12 mouse cellular contexts compared by ENCODE assay signal in genomic region chr6:38730169-38731146, GRCm38 (mm10).
DNase-seq lines count a peak whose midpoint lies in the region; ATAC-seq and TF ChIP-seq lines count a peak whose summit lies in the region.
"Had no signal": no experiment of that assay in that cellular context is flagged by ENCODE, and none has a peak within 500 bp of the region (broad histone marks: within the 10 kb centered on the region; RNA-seq: fewer than 3 reads in every experiment).

No protein-coding gene starts in this region.

- no peak overlapping the region for H3K4me3 ChIP-seq in heart, embryonic 10.5 days
- no peak overlapping the region for H3K4me3 ChIP-seq in hindbrain, embryonic 11.5 days (ENCODE audit: low read depth, low read length)
- H3K4me3 ChIP-seq in midbrain, embryonic 14.5 days (replicated peaks; ENCODE audit: low read depth, low read length), result no peak overlapping the region
- no peak overlapping the region for H3K4me3 ChIP-seq in liver, postnatal 0 days (ENCODE audit: low read depth, low read length)
- H3K4me3 ChIP-seq: kidney, embryonic 15.5 days; megakaryocyte, embryonic 14.5 days; stomach, embryonic 15.5 days had no signal

- H3K27me3 ChIP-seq in heart, embryonic 10.5 days (ENCODE audit: insufficient read depth, poor library complexity, severe bottlenecking), result no peaks in the 10 kb centered on the region
- no peaks in the 10 kb centered on the region for H3K27me3 ChIP-seq in hindbrain, embryonic 11.5 days (ENCODE audit: control insufficient read depth, insufficient read depth, low read length)
- no peaks in the 10 kb centered on the region for H3K27me3 ChIP-seq in midbrain, embryonic 14.5 days (ENCODE audit: control insufficient read depth, insufficient read depth, low read length)
- H3K27me3 ChIP-seq in liver, postnatal 0 days (ENCODE audit: insufficient read depth, low read length), result no peaks in the 10 kb centered on the region
- H3K27me3 ChIP-seq: kidney, embryonic 15.5 days; megakaryocyte, embryonic 14.5 days; stomach, embryonic 15.5 days had no signal

- H3K9ac ChIP-seq in hindbrain, embryonic 11.5 days (ENCODE audit: low read depth, low read length), result no peak overlapping the region
- H3K9ac ChIP-seq in midbrain, embryonic 14.5 days (replicated peaks; ENCODE audit: low read length), result 0 out of 2 replicates have a peak overlapping the region, but pooled peaks have one; percentile 18
- no peak overlapping the region for H3K9ac ChIP-seq in liver, postnatal 0 days (replicated peaks)
- H3K9ac ChIP-seq: kidney, embryonic 15.5 days; stomach, embryonic 15.5 days had no signal

- H3K4me1 ChIP-seq in heart, embryonic 10.5 days, result 0 out of 2 replicates have a peak, but pooled peaks cover 9% of the 10 kb centered on the region
- H3K4me1 ChIP-seq in hindbrain, embryonic 11.5 days (replicated peaks; ENCODE audit: control insufficient read depth, insufficient read depth, low read length), result 0 out of 2 replicates have a peak, but pooled peaks cover 2% of the 10 kb centered on the region
- H3K4me1 ChIP-seq in midbrain, embryonic 14.5 days (ENCODE audit: control insufficient read depth, insufficient read depth, low read length), result peaks cover 14% of the 10 kb centered on the region
- H3K4me1 ChIP-seq in liver, postnatal 0 days (ENCODE audit: insufficient read depth), result no peaks in the 10 kb centered on the region
- H3K4me1 ChIP-seq: kidney, embryonic 15.5 days had no signal

- DNase-seq in heart, embryonic 10.5 days (ENCODE audit: low spot score), result no peak
- no peak for DNase-seq in heart, adult 8-10 months (ENCODE audit: low spot score)
- peak; percentile 54 for DNase-seq in WW6 (ENCODE audit: low read depth, low spot score)
- peak; percentile 41 for DNase-seq in hindbrain, embryonic 11.5 days (ENCODE audit: low spot score)
- DNase-seq in midbrain, embryonic 14.5 days, result peak; percentile 54
- no peak for DNase-seq in embryo, embryonic 11 days
- DNase-seq in liver, postnatal 0 days, result no peak
- DNase-seq in T-cell, adult 2 months (ENCODE audit: low spot score), result no peak
- DNase-seq: cerebellum, postnatal 14 days had no signal

- 0 out of 2 replicates have a peak overlapping the region, but pooled peaks have one; percentile 13 for H3K27ac ChIP-seq in heart, embryonic 10.5 days
- H3K27ac ChIP-seq in hindbrain, embryonic 11.5 days (ENCODE audit: low read depth, low read length), result peak overlapping the region; percentile 58
- peak overlapping the region; percentile 66 for H3K27ac ChIP-seq in midbrain, embryonic 14.5 days (replicated peaks; ENCODE audit: low read depth, low read length)
- H3K27ac ChIP-seq in liver, postnatal 0 days (ENCODE audit: low read depth), result no peak overlapping the region
- H3K27ac ChIP-seq: kidney, embryonic 15.5 days; stomach, embryonic 15.5 days had no signal

- ATAC-seq in hindbrain, embryonic 11.5 days (ENCODE audit: low FRiP score), result peak; percentile 75
- ATAC-seq in midbrain, embryonic 14.5 days (ENCODE audit: low FRiP score, low TSS enrichment), result peak; percentile 34; the same call in 1 of the 2 replicates
- no peak for ATAC-seq in liver, postnatal 0 days

- H3K36me3 ChIP-seq in heart, embryonic 10.5 days, result peaks cover 62% of the 10 kb centered on the region
- H3K36me3 ChIP-seq in hindbrain, embryonic 11.5 days (ENCODE audit: control insufficient read depth, insufficient read depth, low read length), result peaks cover 3% of the 10 kb centered on the region; the same call in 1 of the 2 replicates
- peaks cover 41% of the 10 kb centered on the region for H3K36me3 ChIP-seq in midbrain, embryonic 14.5 days (ENCODE audit: control insufficient read depth, insufficient read depth, low read length)
- H3K36me3 ChIP-seq in liver, postnatal 0 days (replicated peaks; ENCODE audit: insufficient read depth, low read length), result peaks cover 73% of the 10 kb centered on the region

- no peaks in the 10 kb centered on the region for H3K9me3 ChIP-seq in heart, embryonic 10.5 days
- H3K9me3 ChIP-seq in hindbrain, embryonic 11.5 days (ENCODE audit: control insufficient read depth, low read length), result no peaks in the 10 kb centered on the region
- no peaks in the 10 kb centered on the region for H3K9me3 ChIP-seq in midbrain, embryonic 14.5 days (ENCODE audit: control insufficient read depth, low read length)
- H3K9me3 ChIP-seq in liver, postnatal 0 days (ENCODE audit: low read length), result no peaks in the 10 kb centered on the region
- H3K9me3 ChIP-seq: kidney, embryonic 15.5 days; megakaryocyte, embryonic 14.5 days; stomach, embryonic 15.5 days had no signal

- WGBS in heart, embryonic 10.5 days, result 86% methylated on average over 15 of the region's 15 CpGs
- WGBS in hindbrain, embryonic 11.5 days, result 72% methylated on average over 15 of the region's 15 CpGs
- WGBS in midbrain, embryonic 14.5 days, result 56% methylated on average over 15 of the region's 15 CpGs
- WGBS in liver, postnatal 0 days (ENCODE audit: insufficient replicate concordance), result 90% methylated on average over 15 of the region's 15 CpGs

- TF ChIP-seq CTCF in liver, postnatal 0 days (IDR thresholded peaks at IDR 0.05; ENCODE audit: low read depth), result no peak

- no peak for TF ChIP-seq EP300 in liver, postnatal 0 days (IDR thresholded peaks at IDR 0.05; ENCODE audit: low read depth)

- no peak overlapping the region for H3K4me2 ChIP-seq in hindbrain, embryonic 11.5 days (replicated peaks; ENCODE audit: low read depth, low read length)
- no peak overlapping the region for H3K4me2 ChIP-seq in midbrain, embryonic 14.5 days (ENCODE audit: low read length)
- H3K4me2 ChIP-seq in liver, postnatal 0 days (ENCODE audit: low read depth, low read length), result no peak overlapping the region
- H3K4me2 ChIP-seq: kidney, embryonic 15.5 days; stomach, embryonic 15.5 days had no signal

Comparison
In these comparisons a context has a peak if more than half of its experiments do, and no peak if none do; other contexts are left out.
1. DNase-seq: peak in WW6 (single experiment), hindbrain, embryonic 11.5 days (single experiment) and midbrain, embryonic 14.5 days (single experiment); none in heart, embryonic 10.5 days (single experiment), heart, adult 8-10 months (single experiment), embryo, embryonic 11 days (single experiment), liver, postnatal 0 days (single experiment) and T-cell, adult 2 months (single experiment).